Mouse (Mus musculus): ENCODE data around the gene Soat2.

Gene Soat2

DNA sequence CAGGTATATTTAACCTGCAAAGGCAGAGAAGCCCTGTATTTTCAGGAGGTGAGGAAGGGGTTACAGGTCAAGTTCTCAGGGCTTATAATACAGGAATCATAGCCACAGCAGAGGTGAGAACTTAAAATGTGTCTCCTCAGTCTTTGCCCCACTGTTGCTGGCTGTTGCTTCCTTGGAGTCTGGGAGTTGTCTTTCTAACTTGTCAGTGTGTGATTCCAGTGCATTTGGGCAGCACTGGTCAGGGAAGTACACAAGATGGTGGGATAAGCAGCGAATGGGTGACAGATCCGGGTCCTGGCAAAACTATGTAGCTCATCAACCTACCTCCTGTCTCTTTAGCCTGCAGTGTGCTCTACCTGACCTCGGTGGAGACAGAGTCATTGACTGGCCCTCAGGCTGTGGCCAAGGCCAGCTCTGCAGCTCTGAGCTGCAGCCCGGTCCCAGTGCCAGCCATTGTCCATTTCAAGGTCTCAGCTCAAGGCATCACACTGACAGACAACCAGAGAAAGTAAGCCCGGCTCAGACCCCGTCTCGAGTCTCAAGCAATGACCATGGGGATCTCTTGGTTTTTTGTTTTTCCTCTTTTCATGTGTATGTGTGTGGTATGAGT is 35.6 kb upstream of the Soat2 start:
- DNase-seq (ENCODE audit: low spot score), result no peak

DNA sequence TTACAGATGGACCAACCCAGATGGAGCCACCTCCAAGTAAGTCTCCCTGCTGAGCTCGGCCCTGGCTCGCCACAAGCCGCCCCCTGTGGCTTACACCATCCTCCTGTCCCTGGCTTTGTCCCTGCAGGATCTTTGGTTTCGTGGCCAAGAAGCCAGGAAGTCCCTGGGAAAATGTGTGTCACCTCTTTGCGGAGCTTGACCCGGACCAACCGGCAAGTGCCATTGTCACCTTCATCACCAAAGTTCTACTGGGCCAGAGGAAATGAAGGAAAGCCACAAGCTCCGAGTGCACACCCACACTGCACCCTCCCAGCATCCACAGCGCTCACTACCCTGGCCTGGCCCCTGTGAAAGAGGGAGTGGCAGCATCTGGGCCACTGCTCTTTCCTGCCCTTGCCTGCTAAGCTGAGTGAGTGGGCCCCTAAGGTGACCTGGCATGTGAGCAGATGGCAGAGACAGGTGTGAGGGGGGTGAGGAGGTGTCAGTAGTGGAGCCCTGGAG is 34.5 kb upstream of the Soat2 start:
- DNase-seq (ENCODE audit: low spot score), result no peak

DNA sequence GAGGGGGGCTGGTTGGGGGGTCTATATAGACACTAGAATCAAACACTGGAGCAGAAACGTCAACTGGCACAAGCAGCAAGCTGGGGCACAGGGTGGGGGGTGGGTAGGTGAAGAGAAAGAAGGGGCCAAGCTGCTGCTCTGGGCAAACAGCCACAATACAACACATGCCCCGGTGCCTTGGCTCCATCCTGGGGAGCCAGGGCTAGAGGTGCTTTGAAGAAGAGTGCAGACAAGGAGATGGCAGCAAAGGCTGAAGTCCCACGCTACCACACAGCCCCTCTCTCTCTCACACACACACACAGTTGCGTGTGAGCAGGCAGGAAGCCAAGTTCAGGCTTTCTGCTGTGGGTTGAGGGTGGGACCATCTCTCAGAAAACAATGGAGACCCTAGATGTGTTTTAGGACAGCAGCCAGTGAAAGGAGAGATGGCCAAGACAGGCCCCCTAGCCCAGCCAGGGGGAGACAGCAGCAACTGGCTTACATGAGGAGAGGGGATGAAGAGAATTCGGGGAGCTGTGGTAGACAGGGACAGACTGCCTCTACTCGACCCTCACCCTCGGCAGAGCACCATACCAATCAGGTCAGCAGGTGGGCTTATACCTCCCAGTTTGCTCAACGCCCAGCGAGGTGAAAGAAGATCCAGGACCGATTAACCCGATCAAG is 33.4 kb upstream of the Soat2 start:
- DNase-seq (ENCODE audit: low spot score), result no peak

DNA sequence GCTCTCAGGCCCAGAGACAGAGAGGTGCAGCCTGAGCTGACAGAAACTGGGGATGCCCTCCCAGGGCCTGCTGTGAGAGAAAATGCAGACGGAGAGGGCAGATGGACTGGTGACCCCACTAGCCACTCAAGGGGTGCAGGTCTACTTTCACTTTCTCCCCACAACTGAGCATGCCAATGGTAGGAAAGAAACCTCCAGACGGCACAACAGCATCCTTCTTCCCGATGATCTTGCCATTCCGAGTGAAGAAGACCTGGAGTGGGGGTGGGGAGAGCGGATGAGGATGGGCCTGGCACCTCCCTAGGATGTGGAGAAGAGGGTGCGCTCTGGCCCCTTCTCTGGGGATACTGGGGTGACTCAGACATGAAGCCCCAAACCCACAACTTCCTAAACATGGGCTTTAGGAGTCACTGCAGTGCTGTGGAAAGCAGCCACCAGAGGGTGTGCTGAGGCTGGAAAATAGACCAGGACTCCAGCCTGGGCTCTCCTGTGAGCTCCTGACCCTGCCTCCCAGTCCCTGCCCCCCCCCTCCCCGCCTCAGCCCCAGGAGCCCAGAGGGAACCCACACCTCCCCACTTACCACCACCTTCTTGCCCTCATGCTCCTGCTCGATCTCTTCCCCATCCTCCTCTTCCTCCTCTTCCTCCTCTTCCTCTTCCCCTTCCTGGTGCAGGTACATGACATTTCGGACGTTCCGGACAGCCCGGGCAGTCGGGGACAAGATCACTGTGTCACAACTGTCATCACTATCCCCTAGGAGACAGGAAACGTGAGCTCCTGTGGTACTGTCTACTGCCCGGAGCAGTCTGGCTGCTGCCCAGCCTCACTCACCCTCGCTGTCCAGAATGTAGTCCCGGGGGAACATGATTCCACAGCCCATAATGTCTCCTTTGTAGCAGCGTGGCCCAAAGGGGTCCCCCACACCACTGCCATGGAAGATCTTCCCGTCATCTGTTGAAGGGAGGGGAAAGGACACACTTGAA is 32.6 kb upstream of the Soat2 start:
- DNase-seq (ENCODE audit: low spot score), result no peak

DNA sequence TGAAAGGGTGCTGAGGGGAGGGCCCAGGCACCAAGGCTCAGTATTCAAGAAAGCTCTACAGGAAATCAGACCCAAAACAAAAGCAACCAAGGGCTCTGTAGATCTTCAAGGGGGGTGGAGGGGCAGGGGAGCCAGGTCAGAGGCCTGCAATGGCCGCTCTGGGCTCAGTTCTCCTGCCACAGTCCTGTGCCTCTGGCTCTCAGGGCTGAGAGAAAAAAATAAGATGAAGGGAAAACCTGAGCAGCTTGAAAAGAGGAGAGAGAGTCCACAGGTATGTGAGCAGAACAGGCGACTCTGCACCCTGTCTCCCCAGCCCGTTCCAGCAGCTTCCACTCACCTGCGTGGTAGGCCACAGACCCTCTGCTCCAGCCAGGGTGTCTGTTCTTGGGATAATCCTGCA is 31.7 kb upstream of the Soat2 start:
- DNase-seq (ENCODE audit: low spot score), result no peak

DNA sequence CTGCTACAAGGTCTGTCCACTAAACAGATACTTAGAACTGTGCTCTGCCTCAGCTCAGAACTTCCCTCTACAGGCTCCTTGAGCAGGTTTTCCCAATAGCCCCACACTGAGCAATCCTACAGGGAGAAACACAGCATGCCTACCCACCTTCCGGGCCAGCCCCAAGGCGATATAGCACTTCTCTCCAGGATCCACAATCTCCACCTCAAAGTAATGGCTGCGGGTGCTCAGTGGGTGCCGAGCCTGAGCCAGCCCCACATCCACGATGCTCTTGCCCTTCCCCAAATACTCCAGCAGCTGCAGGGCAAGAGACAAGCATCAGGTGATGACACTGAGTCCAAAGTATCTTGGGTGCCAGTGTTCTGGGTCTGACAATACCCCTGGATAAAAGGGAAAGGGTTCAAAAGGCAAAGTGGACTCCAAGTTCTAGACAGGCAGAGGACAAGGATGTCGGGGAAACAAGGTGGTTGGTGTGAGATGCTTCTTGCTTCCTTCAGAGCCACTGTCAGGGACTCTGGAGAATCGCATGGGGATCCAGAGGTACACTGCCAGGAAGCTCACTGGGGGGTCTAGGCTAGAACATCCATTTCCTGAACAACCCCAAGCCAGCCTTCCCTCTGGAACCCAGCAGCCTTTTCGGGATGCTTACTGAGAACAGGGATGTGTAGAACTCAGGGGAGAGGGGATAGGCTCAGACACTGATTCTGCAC is 31.1 kb upstream of the Soat2 start:
- no peak for DNase-seq (ENCODE audit: low spot score)

DNA sequence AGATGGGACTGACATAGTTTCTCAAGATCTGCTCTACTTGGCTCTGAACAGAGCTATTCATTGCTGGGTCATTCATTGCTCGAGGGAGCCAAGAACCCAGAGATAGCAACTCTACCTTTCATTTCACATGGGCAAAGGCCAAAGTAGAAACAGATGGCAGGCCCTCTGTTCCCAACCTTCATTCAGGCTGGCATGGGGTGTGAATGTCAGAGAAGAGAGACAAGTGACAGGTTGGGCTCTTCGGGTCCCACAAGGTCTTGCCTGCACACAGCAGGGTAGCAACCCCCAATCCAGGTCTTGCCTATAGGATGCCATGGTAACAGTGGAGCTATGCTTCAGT is 30.5 kb upstream of the Soat2 start:
- no peak for DNase-seq (ENCODE audit: low spot score)

DNA sequence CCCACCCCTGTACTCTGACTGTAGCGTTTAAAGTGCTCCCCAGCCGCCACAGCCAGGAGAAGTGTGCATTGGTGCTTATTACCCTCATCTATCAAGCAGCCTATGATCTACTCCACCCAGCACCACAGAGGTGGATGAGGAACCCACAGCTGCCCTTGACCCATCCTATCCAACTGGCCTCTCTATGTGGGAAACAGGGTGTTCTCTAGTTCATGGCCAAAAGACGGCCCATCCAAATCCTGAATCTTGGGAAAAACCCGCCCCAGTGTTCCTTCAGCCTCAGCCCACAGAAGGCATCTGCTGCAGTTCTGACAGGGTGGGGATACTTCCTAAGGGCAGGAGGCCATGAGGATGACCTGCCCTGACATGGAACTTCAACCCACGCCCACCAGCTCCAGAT is 29.8 kb upstream of the Soat2 start:
- DNase-seq (ENCODE audit: low spot score), result no peak

DNA sequence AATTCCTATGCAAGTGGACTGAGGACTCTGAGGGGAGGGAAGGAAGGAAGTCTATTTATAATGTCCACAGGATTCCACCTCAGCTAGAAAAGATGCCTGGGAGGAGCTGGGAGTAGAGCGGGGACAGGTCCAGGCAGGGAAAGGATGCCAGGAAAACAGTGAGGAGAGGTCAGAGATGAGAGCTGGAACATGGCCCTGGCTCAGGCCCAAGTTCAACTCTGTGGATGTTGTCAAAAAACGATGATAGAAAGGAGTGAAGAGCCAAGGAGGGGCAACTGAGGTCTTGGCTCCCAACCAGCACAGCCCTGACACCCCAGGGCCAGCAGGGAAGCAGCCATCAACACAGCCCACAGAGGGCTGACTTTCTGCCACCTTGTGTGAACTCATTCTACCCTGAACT is 24.0 kb upstream of the Soat2 start:
- DNase-seq (ENCODE audit: low spot score), result peak; percentile 58

DNA sequence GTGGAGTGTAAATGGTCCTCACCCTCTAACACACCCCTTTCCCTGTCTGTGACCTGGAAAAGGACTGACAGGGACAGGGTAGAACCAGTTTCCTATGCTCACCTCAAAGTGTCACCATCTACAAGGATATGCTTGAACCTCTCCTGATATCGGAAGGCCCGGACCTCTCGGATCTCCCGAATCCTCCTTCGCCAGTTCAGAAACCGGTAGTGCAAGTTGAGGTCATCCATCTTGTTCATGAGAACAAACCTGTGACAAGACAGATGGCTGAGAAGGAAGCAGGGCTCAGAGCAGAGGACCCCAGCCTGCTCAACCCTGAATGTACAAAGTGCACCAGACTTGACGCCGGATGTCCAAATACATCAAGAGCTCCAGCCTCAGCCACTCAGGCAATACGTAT is 17.0 kb upstream of the Soat2 start:
- no peak for DNase-seq (ENCODE audit: low spot score)

DNA sequence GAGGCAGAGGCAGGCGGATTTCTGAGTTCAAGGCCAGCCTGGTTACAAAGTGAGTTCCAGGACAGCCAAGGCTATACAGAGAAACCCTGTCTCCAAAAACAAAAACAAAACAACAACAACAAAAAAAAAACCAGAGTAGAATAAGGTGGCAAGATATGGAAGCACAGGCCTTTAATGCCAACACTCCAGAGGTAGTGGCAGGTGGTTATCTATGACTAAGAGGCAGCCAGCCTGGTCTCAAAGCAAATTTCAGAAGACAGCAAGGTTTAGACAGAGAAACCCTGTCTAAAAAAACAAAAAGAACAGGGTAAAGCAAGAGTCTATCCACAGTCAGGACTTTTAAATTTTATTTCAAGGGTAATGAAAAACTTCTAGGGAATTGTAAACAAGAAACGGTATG is 15.6 kb upstream of the Soat2 start:
- no peak for DNase-seq (ENCODE audit: low spot score)

DNA sequence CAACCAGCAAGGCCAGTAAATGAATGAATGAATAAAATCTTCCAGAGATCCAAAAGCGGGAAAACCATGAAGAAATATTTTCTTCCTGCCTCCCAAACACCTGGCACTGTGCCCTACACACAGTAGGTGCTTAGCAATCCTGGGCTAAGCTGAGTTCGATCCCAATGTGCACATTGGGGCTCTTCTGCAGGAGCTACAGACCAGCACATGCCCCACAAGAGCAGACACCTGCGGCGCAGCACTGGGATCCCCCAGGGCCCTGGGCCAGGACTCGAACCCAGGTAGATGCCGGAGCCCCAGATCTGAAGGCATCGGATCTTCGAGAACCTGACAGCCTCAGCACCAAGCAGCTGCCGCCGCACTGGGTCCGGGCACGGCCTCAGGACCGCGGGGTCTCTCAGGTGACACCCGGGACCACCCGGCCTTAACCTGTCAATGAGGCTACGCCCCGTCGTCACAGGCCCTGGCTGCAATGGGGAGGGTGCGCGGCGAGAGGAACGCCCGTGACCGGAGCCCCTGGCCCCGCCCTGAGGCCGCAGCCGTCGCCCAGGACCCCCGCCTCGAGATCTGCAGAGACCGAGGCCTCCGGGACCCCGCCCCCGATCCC is 14.7 kb upstream of the Soat2 start:
- DNase-seq (ENCODE audit: low spot score), result no peak

DNA sequence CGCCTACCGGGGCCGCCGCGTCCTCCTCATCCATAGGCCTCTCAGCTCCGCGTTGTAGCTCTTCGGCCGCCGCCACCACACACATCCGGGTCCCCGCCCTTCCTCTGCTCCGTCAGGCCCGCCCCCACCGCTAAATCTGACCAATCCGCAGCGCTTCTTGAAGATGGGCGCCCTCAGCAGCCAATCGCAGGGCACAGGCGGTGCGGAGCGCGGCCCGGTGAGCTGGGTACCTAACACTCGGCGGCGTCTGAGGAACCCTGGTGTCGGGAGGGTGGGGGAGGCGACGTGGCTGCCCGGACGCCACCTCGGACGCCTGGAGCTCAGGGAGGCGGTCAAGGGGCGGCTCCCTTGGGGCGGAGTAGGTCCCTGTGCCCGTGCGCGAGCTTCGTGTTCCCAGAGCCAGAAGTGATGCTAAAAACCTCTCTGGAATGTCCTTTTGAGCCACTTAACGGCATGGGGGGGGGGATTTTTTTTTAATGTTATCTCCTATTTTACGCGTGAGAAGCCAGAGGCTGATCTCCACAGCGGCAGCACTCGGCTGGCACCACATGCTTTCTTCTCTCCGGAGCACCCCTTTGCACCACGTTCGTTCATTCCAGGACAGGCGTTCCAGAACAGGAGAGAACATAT is 14.1 kb upstream of the Soat2 start, which contains the start of gene Spryd3:
TSS of gene Spryd3 (minus strand) at position 106 of the 630 bp plus-strand sequence.
- DNase-seq (ENCODE audit: low spot score), result peak; percentile 98

DNA sequence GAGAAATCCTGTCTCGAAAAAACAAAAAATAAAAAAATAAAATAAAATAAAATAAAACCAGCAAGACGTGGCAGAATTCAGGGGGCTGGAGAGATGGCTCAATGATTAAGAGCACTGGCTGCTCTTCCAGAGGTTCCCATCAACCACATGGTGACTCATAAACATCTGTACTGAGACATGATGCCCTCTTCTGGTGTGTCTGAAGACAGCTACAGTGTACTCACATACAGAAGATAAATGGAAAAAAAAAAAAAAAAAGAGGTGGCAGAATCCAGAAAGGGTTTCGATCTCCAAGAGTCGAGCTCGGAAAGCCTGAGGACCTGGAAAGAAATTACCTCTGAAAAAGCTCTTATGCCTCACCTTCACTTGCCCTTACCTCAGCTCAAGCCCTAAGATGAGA is 9.2 kb upstream of the Soat2 start:
- no peak for DNase-seq (ENCODE audit: low spot score)

DNA sequence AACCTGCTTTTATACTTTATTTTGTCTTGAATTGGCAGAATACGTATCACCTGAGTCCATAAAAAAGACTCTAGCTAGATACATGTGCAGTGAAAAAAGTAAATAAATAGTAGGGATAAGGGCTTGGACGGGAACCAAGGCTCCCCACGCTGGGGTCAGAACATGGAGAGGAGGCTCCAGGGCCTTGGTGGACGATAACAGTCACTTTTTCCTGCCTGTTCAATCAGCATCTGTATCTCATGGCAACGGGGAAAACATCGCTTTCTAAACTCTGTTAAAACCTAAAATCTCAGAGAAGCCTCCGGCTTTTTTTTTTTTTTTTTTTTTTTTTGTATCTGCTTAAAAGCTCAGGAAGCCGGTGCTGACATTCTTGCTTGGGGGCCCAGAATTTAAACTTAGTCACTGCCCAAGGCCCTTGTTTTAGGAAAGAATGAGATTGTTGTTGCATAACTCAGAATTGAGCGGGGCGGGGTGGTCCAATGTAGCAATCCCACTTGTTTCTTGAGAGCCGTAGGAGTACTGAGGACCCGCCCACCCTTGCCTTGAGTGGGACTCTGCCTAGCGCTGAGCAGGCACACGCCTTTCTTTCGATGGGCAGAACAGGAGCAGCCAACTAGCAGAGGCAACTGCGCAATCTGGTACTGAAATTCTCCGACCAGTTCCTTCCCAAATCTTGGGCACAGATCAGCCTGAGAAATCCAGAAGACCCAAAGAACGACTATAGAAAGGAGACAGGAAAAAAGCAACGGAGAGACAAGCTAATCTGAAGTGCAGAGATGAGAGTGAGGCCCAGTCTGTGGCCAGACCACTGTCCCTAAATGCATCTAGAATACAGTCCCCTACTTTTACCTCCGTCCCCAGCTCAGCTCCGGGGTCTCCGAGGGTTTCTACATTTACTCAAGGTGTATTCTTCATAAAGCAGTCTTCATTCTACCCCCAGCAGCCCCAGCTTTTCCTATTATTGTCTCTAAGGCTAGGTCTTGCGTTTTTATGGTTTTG is 7.1 kb upstream of the Soat2 start:
- no peak for DNase-seq (ENCODE audit: low spot score)

DNA sequence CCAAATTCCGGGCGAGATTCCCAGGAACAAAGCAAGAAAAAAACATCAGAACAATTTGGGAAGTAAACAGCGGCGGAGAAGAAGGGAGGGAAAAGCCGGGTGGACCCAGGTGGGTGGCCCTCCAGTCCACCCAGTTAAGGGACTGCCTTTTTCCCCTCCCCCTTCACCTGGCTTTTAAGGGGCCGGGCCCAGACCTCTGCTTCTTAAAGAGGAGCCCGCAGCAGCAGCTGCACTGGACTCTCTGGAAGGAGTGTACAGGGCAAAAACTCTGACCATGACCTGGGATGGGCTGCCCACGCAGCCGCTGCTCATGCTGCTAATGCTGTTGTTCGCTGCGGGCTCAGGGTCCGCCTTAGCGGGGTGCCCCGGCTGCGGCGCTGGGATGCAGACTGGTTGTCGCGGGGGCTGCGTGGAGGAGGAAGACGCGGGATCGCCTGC is 6.0 kb upstream of the Soat2 start, which contains the start of gene Igfbp6:
TSS of gene Igfbp6 (plus strand) at position 89 of the 438 bp plus-strand sequence.
- peak; percentile 36 for DNase-seq (ENCODE audit: low spot score)

DNA sequence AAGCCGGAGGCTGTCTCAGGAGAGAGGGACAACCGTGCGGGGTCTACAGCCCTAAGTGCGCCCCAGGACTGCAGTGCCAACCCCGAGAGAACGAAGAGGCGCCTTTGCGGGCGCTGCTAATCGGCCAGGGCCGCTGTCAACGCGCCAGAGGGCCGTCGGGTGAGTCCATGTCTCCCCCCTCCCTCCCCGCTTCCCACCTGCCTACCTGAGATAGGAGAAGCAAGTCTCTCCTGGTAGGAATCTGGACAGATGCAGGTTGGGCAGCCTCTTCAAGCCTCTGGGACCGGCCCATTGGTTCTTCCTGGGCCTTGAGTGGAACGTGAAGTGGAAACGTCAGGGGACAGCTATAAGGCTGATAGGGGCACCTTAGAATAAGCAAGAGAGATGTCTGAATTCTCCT is 5.6 kb upstream of the Soat2 start:
- DNase-seq (ENCODE audit: low spot score), result no peak

DNA sequence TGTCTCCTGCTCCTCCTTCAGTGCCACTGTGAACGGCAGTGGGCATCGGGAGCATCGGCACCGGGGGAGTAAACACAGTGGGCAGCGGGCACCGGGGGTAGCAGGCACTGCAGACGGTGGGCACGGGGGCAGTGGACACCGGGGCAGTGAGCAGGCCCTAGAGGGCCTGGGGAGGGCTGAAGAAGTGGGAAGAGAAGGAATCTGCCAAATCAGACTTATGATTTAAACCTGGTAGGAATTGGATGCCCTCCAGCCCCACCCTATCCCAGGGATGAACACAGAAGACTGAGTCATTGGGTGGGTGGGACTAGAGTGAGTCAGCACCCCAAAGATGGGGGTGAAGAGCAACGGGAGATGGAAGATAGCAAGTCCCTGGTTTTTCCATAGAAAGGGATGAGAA is 5.0 kb upstream of the Soat2 start:
- DNase-seq (ENCODE audit: low spot score), result no peak

DNA sequence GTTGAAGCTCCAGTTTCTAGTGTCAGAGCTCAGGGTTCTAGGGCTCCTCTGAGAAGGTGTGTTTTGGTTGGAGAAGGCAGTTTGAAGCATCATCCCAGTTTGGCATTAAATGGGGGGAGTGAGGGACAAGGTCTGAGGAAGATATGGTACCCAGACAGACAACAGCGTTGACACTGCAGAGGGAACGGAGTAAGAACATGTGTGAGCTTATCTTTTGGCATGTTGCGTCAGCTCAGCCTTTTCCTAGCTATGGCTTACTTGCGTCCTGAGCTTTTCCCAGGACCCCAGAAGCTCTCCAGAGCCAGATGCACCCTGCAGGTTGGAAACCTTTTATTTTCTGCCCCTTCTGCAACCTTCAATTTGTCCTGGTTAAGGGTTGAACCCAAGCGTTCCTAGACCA is 4.2 kb upstream of the Soat2 start:
- DNase-seq (ENCODE audit: low spot score), result no peak

DNA sequence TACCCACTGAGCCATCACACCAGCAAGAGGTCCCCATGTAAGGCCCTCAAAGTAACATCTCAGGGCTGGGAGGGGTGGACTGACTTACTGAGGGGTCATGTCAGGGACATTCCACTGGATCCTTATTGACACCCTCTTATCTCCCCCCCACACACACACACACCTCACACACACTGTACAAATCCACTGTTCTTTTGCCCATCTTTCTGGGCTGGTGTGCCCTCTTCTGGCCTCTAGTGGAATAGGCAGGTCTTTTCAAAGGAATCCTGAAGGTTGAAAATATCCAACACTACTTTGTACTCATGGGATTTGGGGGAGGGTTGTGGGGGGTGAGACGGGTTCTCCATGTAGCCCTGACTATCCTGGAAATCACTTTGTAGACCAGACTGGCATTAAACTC is 3.4 kb upstream of the Soat2 start:
- peak; percentile 36 for DNase-seq (ENCODE audit: low spot score)
